Mouse (Mus musculus): ENCODE results near the gene Rora.
A peak's percentile ranks its signal among the peaks of the same experiment; 100 is the strongest.

DNA sequence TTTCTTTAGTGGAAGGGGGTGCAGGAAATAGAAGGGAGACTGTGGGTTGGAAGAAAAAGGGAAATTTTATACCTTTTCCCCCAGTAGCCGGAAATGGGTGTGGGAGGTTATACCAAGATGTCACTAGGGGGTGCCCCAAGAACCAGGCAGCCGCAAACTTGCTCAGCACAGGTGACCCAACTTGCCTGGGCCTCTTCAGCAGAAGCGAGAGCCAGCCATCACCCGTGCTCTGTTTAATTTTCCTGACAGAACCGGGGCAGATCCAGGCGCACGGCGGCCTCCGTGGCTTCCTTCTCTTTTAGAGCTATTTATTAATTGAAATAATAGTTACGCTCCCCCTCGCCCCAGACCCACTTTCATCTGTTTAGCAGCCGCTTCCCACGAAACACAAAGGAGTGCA lies 313.0 kb downstream of the Rora start:
- TF ChIP-seq CTCF (IDR thresholded peaks at IDR 0.05; ENCODE audit: low read depth) (peak; percentile 55), EP300 (optimal IDR thresholded peaks at IDR 0.05) (no peak)

Data from stomach, postnatal 0 days (tissue).